Mouse (Mus musculus) lung, postnatal 14 days (tissue): ENCODE results near the gene Mthfd1l.

Source experiments
- DNase-seq: peaks from one replicate; pipeline ENCODE4 v3.0.0; 2021

The Mthfd1l gene

GRCm38 (mm10) chr10:3978326-3978725 lies 5.4 kb downstream of the Mthfd1l start:
- DNase-seq: no peak

DNA sequence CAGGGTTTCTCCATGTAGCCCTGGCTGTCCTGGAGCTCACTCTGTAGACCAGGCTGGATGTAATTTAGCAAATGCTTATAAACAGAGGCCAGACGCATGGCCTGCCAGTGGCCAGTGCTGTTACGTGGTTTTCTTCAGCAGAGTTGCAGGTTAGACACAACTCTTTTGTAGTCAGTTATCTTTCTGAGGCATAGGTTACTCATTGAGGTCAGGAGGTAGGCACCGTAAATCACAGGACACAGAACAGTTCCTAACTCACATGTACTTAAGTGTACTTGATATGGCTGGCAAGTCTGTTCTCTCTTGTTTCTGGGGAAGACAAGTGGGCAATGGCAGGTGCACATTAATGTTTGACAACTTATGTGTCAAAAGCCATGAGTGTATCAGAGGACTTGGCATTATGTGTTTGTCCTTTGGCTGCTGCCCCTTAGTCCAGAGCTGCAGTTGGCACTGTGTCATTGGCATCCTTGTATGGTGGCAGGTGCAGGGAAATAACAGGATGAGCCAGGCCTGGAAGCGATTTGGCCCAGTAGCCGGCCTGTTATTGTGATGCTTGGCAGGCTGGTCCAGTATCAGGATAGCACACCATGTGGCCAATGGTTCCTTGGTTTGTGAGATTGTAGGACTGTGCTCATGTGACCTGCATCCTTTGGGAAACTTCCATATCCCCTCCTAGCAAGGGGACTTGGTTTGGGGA lies 6.0 kb downstream of the Mthfd1l start:
- no peak for DNase-seq

DNA sequence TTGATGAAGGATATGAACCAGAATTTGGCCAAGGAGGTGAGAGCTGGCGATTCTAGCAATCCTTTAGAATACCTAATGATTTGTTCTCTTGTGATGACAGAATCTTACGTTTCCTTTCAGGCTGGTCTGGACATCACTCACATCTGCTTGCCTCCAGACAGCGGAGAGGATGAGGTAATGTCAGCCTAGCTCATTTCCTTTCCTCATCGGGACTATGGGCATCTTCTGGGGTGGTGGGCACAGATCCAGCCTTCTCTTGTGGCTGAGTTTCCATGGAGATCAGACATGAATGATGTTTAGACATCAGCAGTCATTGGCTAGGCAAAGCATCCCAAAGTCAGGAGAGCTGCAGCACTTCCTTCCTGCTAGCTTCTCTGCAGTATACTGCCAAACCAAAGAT lies 7.3 kb downstream of the Mthfd1l start:
- no peak for DNase-seq

- DNase-seq: no peak
Observed at GRCm38 (mm10) chr10:3990295-3990883, 17.5 kb downstream of the Mthfd1l start.

DNA sequence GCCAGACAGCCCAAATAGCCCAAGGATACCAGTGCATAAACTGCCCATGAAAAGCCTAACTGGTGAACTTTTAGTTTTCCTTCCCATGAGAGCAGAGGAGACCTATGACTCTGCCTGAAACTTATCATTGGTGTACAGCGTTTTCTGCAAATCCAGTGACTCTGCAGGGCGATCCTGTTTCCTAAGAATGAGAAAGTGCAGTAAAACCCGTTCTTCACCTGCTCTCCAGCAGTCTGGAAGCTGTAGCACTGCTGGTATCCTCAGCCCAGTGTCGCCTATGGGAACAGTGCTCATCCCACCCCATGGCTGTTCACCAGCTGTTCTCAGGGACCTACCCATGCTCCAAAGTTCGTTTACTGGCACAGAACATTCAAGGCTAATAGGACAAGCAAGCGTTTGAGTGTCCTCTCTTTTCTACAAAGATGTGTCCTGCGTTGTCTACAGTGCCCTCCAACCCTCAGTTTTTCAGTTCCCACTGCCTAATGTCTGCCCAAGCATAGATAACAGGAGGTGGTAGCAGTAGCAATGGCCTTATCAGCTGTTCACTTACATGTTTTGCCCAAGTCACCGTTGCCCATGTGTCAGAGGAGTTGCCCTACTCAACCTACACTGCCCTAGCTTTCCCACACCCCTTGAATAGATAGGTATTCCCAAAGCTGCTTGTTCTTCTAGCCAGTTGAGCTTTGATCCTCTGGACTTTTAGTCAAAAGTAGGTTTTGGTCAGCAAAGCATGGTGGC lies 20.6 kb downstream of the Mthfd1l start:
- DNase-seq: no peak

DNA sequence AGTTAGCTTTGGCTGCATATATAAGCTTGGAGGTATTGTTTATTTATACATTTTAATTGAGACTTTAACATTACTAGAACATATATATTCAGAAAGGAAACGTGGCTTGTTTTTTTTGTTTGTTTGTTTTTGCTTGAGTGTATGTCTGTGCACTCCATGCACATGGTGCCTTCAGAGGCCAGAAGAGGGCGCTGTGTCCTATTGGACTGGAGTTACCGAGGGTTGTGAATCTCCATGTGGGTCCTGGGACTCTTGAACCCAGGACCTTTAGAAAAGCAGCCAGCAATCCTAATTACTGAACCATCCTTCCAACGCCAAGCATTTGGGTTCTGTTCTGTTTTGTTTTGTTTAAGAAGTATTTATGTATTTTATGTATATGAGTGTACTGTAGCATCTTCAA lies 22.4 kb downstream of the Mthfd1l start:
- no peak for DNase-seq

- DNase-seq: peak; percentile 73
Observed at GRCm38 (mm10) chr10:3996170-3996876, 23.4 kb downstream of the Mthfd1l start.

- DNase-seq: no peak
Observed at GRCm38 (mm10) chr10:3997851-3998426, 25.0 kb downstream of the Mthfd1l start.

DNA sequence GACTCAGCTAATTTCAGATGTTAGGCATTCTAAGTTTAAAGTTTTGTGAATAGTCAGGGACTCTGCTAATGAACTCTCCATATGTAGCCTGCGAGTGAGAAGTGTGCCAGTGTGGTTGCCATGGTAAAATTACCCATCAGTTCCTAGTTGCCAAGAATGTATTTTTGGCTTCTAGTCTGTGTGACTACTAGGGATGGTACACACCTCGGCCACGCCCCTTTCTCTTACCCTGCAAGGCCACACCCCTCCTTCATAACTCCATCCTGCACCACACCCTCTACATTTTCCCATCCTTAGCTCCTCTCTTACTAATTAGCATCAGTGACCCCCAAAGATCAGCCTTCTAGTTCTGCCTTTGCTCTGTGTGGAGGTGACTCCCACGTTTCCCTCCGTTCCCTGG lies 29.8 kb downstream of the Mthfd1l start:
- no peak for DNase-seq

DNA sequence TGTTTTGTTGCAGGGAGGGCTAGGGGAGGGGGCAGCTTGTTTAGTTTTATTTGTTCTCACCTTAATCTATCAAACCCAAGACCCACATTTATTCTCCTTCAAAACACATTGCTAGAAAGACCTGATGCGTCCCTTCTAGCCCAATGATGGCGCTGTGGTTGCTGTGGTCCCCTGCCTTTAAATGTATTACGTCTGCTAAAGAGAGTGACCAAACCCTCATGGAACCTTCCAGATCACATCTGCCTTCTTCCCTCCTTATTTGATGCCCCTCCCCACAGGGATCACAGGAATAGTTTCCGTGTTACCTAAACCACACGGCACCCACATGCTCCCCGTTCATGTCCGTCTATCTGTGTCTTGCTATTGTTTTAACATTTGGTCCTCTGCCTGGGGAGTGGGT lies 32.3 kb downstream of the Mthfd1l start:
- DNase-seq: no peak

- DNase-seq: no peak
Observed at GRCm38 (mm10) chr10:4006296-4007015, 33.5 kb downstream of the Mthfd1l start.

DNA sequence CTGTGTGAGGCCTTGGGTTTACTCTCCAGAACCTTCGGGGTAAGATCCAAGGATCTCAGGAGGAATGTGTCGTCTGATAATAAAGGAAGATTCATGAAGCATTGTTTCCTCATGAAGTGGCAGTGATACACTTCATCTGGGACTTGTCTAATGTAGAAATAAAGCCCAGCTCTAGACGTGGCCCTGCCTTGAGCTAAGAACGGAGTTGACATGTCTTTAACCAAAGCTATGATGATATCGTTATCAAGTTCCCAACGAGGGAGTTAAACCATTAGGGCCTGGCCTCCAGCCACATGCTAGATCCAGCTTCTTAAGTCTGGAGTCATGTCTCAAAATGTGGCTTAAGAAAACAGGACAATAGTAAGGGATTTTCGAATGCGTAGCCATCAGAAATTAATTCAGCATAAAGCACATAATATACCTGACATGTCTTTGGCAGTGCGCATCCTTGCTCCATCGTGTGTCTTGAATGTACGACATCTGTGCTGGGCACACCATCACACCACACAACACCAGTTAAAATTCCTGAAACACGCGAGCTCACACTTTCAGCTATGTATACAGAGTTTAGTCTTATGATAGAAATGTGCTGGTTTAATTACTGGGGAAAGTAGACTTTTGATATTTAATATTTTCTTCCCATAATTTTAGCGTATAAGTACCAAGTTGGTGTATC lies 49.8 kb downstream of the Mthfd1l start:
- peak; percentile 8 for DNase-seq

DNA sequence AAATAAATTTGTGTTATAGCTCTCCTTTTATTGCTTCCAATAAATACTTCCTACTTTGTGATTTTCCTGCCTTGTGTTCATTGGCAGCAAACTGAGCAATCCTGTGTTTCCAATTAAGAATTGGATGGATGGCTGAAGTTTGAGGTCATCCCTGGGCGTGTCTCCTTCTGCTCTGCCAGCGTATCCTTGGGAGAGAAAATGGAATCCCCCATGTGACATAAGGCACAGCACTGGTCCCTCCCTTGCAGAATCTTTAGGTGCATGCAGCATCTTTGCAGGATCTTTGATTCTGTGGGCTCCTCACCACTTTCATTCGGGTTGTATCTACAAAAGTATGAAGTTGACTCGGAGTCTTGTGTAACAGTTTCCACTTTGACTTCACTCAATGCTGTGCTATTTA lies 53.7 kb downstream of the Mthfd1l start:
- no peak for DNase-seq

- peak; percentile 24 for DNase-seq
Observed at GRCm38 (mm10) chr10:4027466-4027865, 54.5 kb downstream of the Mthfd1l start.

DNA sequence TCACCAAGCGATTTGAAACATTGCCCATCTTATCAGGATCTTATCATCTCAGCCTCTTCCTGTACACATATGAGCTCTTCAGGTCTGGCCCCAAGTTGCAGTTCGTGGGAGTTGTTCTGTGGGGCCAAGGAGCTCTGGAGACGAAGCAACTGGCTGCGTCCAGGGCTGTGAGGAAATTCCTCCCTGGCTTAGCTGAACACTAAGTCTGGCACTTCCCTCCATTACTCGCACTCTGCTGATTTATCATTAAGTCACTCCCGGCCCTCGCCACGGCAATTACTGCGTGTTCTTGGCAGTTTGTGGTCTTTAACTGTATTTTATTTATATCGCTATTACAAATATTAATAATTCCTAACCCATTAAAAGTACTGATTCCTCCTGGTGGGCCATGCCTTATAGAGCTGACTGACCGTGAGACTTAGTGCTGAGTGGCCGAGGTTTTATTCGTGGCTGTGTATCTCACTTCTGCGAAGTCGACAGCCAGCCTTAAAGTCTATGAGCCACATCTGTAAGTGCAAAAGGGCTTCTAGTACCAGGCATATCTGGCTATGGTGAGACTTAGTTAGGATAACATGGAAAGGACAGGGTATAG lies 56.0 kb downstream of the Mthfd1l start:
- peak; percentile 43 for DNase-seq

DNA sequence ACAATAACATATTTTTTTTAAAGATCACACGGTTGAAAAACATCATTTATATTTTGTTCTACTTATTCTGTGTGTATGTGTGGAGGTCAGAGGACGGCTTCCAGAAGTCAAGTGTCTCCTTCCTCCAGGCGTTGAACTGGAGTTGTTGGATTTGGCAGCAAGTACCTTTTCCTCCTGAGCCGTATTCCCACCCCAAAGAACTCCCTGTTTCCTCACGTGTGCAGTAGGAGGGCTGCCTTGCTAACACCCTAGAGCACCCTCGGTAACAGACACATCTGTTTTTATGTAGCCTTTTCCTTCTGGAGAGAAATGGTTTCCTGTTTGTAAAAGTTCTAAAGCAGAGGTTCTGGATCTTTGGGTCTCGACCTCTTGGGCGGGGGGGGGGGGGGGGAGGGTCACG lies 60.8 kb downstream of the Mthfd1l start:
- DNase-seq: no peak

GRCm38 (mm10) chr10:4036476-4036875 lies 63.6 kb downstream of the Mthfd1l start:
- no peak for DNase-seq

DNA sequence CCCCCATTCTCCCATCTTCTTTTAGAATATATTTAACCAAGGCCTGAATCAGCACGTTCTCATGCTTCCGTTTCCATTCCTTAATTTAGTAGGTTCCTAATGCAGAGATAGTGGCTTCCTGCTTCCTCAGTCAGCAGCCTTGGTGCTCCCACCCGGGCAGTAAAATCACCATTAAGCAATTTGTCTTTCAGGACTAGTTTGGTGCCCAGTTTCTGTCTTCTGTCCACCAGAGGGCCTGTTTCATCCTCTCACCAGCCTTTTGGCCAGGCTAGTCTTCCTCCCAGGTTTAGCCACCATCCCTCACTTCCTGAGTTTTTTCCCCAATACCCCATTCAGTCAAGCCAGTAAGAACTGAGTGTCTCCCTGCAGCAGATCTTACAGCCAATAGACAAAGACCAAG lies 64.1 kb downstream of the Mthfd1l start:
- DNase-seq: peak; percentile 38

DNA sequence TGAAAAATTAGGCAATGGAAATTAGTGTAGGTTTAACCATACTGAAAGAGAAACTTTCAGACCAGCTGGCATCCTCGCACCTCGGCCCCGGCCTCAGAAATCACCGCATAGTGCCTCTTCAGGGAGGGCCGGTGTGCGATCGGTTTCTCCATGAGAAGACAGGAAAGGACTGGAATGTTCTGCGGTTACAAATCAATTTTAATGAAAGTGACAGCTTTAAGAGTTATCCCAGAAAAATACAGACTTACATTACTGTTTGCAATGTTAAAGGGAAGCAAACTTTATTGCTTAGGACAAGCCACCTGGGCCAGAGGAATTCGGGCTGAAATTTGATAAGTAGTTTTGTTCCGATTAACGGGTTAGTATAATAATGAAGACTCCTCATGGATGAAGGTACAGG lies 65.7 kb downstream of the Mthfd1l start:
- DNase-seq: no peak

DNA sequence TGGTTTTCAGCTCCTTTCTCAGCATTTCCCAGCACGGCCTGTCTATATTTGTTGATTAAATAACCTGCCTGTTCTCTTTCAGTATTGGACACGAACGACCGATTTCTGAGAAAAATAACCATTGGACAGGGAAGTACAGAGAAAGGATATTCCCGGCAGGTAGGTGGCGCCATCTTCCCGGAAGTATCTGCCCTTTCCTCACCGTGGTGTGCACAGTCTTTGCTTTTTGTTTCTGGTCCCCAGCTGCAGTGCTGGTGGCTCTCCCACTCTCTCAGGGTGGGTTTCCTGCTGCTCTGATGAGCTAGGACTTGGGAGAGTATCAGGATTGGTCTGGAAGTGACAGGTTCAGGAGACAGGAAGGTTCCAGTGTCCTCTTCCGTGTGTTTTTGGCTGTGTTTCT lies 68.8 kb downstream of the Mthfd1l start:
- peak; percentile 74 for DNase-seq

DNA sequence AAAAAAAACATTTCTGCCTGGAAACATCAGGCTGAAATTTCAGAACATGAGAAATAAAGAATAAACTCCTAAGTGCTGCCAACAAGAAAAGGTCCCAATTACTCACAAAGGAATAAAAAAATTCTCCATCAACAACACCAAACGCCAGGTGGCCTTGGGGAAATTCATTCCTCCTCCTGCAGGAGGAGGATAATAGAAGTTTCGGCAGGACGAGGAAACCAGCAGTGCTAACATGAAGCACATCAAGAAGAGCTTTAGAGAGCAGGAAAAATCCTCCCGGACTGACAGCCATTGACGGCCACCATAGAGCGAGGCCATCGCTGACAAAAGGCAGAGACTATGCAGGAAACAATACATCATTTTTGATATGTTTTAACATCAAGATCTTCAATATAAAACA lies 71.5 kb downstream of the Mthfd1l start:
- DNase-seq: no peak

- DNase-seq: peak; percentile 7
Observed at GRCm38 (mm10) chr10:4046496-4046895, 73.6 kb downstream of the Mthfd1l start.
